Mouse (Mus musculus): ENCODE measurements around the gene Prdm10.

The Prdm10 gene

GRCm38 (mm10) chr9:31280366-31281010, at the start of gene Prdm10:
Prdm10 (plus strand) TSS chr9:31280538.
- DNase-seq (ENCODE audit: low read depth, low spot score): peak; percentile 84

GRCm38 (mm10) chr9:31235030-31235429, 45.3 kb upstream of the Prdm10 start:
- DNase-seq (ENCODE audit: low read depth, low spot score): no peak

DNA sequence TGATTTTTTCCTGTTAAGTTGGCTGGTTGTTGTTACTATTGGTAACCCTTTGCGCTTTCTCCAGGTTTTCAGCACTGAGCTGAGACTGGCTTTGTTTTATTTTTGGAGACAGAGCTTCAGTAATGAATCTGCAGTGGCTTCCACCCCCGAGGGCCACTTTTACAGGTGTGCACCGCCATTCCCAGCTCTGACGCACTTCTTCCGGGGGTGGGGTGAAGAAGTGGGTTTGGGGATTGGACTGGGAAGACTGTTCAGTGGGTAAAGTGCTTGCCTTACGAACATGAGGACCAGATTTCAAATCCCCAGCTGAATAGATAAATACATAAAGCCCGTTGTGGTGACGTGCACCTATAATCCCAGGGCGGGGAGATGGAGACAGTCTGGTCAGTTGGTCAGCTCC, 44.8 kb upstream of the Prdm10 start:
- no peak for DNase-seq (ENCODE audit: low read depth, low spot score)

DNA sequence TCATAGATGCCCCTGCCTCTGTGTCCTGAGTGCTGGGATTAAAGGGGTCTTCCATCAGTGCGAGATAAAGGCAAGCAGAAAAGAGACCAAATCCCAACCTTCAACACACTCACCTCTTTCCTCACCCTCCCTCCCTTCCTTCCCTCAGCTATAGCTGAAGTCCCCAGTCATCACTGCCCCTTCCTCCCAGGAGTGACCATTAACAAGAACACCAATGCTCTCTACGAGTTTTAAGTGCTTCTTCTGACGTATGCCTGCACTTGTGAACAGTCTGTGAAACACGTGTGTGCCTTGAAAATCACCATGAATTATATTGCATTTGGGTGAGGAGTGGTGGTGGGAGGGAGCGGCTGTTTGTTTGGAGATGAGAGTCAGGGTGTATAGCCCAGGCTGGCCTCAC, 44.3 kb upstream of the Prdm10 start:
- DNase-seq (ENCODE audit: low read depth, low spot score): no peak

- DNase-seq (ENCODE audit: low read depth, low spot score): no peak
Observed at GRCm38 (mm10) chr9:31238526-31238925, 41.8 kb upstream of the Prdm10 start.

GRCm38 (mm10) chr9:31239551-31239950, 40.8 kb upstream of the Prdm10 start:
- DNase-seq (ENCODE audit: low read depth, low spot score): no peak

DNA sequence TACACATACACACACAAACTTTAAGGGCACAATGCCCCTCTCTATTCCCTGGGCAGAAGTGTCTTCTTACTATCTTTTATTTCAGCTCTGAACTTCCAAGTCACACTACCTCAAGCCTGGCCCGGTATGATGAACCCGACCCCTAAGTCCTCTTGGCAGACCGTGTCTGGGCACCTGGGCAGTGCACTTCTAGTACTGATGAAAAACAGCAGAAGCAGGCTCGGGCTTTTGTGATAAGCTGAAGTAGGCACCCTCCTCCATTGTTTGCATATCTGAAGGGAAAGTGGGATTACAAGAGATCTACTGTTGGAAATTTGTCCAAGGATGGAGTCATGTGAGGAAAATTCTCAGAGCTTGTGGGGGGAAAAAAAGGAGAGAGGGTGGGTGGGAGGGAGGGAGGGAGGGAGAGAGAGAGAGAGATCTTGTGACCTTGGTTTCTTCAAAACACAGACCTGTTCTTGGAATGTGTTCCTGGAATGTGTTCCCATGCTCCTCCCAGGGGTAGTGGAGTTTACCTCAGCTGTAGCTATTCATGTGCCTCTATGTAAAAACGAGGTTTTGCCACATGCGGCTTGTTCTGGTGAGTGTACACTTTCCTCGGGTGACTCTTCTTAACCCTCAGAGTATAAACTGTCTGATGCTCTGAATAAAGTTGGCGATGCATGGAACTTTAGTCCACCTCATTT, 39.7 kb upstream of the Prdm10 start:
- DNase-seq (ENCODE audit: low read depth, low spot score): no peak

GRCm38 (mm10) chr9:31241208-31241699, 39.1 kb upstream of the Prdm10 start:
- no peak for DNase-seq (ENCODE audit: low read depth, low spot score)

- no peak for DNase-seq (ENCODE audit: low read depth, low spot score)
Observed at GRCm38 (mm10) chr9:31243306-31243938, 36.9 kb upstream of the Prdm10 start.

DNA sequence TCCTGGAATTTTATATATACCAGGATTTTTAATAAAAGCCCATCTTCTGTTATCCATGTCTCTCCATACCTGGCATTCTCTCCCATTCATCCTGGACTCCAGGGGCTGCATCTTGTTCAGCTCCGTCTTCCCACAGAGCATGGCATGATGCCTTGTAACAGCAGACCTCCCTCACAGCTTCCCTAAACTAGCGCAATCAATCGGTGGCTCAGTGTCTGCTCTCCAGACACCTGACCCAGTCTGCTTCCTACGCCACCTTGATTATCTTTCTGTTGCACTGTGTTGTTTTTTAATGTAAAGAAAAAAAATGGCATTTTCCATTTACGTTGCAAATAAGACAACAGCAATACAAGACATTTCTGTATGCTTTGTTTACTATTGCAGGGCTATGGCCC, 36.4 kb upstream of the Prdm10 start:
- DNase-seq (ENCODE audit: low read depth, low spot score): no peak

GRCm38 (mm10) chr9:31245006-31245405, 35.3 kb upstream of the Prdm10 start:
- DNase-seq (ENCODE audit: low read depth, low spot score): no peak

DNA sequence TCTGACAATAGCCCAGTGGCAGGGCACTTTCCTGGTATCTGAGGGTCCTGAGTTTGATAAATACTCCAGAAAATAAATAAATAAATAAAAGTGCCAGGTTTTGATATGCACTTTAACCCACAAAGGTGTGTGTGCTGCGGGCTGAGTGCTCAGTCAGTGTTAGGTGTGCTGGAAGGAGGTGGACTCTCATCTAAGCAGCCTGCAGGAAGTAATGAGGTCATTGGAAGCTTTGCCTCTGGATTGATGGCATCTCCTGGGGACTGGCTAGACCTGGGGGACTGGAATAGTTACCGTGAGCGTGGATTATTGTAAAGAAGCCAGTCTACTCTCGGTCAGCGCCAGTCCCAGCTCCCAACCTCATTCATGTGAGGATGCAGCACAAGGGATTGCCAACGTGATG, 33.9 kb upstream of the Prdm10 start:
- DNase-seq (ENCODE audit: low read depth, low spot score): no peak

DNA sequence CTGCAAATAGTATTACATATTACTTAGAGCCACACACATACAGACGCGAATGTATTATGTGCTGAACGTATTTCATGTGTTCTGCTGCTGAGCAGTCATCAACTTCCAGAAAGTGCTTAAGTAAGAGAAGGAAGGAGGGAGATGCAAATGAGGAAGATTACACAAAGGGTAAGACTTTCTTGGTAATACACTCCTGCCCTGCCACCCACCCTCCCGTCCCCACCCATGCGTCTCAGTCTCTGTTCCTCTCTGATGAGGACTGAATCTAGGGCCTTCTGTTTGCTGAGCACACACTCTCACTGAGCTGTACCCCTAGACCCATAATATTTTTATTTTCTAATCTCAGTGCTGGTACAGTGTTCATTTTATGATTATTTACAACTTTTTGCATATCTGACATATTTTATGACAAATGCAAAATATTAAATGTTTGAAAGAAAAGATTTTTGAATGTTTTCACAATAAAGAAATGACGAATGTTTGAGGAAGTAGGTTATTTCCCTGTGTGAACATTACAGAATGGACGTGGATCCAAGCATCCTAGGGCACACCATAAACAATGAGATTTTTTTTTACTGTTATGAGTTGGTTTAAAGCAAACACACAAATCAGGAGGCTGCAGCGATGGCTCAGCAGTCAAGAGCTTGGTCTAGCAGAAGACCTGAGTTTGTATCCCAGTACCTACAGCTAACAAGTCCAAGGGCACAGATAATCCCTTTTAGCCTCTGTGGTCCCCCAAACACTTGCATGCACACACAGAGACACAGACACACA, 32.7 kb upstream of the Prdm10 start:
- DNase-seq (ENCODE audit: low read depth, low spot score): no peak

DNA sequence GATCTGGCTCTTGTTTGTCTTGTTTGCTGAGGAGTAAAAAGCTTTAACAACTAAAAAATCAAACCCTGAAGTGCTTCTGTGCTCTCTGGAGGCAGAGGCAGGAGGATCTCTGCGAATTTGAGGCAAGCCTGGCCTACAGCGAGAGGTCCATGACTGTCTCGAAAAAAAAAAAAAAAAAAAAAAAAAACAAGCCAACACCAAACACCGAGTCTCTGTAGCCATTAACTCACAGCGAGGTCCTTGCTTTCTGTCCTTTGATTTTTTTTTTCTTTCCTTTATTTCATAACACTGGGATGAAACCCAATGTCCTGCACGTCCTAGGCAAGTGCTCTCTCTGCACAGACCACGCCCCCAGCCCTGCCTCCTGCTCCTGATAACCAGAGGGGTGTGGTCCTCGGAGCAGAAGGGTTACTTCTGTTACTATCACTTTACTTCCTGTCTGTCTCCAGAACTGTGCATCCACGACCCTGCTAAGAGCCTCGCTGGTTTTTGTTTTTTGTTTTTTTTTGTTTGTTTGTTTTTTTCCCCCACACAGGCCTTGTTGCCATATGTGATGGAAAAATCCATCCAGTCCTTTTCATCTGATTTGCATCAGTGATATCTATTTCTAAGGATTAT, 28.0 kb upstream of the Prdm10 start:
- no peak for DNase-seq (ENCODE audit: low read depth, low spot score)

- DNase-seq (ENCODE audit: low read depth, low spot score): no peak
Observed at GRCm38 (mm10) chr9:31253311-31253734, 27.0 kb upstream of the Prdm10 start.

DNA sequence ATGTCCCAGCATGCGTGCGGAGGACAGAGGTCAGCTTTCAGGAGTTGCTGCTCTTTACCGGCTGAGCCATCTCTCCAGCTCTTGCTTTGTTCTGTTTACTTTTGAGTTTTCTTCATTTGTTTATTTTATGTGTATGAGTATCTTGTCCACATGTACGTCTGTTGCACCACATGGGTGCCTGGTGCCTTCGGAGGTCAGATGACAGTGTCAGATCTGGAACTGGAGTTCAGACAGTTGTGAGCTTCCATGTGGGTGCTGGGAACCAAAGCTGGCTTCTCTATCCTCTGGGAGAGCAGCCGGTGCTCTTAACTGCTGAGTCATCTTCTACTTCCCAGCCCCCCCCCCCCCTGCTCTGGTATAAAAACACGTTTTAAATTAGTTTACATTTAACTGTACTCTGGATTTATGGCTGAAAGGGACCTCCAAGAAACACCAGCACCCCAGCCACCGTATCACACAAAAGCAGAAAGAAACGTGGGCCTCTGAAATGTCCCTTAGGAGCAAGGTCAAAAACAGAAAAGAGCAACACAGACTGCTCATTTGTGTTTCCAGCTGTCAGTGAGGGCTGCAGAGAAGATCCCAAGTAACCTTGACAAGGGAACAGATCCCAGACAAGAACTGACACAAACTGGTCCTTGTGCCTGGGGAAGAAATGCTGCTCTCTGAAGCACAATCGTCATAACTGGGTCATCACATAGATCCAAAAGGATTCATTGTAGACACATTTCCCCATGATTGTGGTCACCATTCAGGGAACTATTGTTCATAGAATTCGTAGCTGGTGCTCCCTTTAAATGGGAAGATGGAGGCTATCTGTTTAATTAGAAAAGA, 26.3 kb upstream of the Prdm10 start:
- DNase-seq (ENCODE audit: low read depth, low spot score): no peak

GRCm38 (mm10) chr9:31254697-31255004, 25.7 kb upstream of the Prdm10 start:
- no peak for DNase-seq (ENCODE audit: low read depth, low spot score)

DNA sequence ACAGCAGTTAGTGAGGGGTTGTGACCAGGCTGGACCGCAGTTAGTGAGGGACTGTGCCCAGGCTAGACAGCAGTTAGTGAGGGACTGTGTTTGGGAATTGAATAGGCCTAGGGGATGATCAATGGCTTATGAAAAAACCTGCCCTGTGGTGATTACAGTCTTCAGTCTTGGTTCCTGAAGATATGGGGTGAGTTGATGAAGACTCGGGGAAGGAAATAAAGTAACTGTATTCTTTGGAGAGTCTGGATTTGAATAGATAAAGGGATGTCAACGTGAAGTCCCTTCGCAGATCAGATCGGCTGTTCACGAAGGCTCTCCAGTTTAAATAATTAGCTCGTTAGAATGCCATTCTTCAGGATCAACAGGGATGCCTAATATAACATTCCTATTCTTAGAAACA, 24.4 kb upstream of the Prdm10 start:
- no peak for DNase-seq (ENCODE audit: low read depth, low spot score)

DNA sequence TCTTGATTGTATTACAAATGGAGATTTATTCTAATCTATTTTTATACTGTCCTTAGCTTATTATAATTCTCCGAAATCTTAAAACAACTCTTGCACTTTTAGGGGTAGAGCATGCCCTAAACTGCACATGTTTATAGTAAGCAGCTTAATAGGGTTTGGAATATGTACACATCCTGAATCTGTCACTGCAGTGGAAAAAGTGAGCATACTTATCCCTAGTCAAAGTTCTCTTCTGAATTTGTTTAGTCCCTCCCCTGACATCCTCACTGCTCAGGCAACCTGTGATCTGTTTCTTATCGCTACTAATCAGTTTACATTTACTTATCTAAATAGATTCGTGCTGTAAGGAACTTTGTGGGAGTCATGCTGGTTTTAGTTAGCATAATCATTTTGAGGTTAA, 22.1 kb upstream of the Prdm10 start:
- DNase-seq (ENCODE audit: low read depth, low spot score): no peak

DNA sequence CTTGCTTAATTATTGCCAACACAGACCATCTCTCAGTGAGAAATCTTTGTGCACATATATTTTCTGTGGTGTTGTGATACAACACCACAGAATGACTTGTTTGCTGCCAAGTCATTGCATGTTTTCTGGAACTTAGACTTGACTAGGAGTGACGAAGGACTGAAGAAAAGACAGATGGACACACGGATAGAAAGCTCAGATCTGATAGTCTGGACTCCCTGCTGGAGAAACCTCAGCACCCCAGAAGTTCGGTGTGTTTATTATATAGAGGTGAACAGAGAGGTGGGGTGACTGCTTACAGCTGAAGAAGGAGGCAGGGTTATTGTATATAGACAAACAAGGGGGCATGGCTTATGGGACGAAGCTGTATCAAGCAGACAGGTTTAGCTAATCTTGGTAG, 20.1 kb upstream of the Prdm10 start:
- no peak for DNase-seq (ENCODE audit: low read depth, low spot score)
